Mouse (Mus musculus): ENCODE results near the gene Zfp668.
"Not testable (repeated sequence)": the region's sequence is repeated elsewhere in the genome, so short reads cannot be mapped to it uniquely, and the experiment has no call there.

The Zfp668 gene

DNA sequence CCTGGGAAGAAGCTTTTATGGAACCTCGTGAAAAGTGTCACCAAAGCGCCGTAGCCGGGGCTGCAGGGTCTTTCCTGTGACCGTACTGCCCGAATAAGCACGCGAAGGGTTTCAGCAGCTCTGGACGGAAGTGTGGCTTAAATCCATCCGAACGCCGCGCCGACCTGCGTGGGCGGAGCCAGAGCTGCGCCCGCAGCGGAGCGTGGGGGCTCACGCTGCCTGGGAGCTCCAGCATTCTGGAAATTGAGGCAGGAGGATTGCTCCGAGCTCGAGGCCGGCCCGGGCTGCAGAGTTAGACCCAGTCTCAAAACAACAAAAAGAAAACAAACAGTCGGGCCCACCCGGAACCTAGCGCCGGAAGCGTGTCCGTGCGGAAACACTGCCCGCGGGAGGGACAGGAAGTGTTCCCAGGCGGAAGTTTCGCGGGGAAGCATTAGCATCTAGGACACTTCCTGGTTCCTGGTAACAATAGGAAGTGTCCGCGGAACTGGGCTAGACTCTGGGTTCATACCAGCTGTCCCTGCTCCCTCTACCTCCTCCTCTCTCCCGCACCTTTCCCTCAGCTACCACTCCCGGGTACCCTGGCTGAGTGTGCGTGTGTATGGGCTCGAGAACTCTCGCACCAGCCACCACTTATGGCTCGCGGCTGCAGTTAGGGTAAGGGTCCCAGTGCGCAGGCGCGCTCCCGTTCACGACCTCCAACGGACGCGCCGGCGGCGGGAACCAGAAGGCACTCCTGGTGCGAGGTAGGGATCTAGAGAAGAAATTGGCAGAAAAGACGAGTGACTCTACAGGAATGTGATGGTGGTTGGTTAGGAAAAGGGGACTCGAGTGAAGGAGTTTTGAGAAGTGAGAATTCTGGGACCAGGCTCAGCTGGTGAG is at the start of gene Zfp668:
Zfp668 (minus strand) TSS at position 362 of the 882 bp plus-strand sequence.
- DNase-seq (ENCODE audit: low read depth, low spot score): peak; percentile 98

DNA sequence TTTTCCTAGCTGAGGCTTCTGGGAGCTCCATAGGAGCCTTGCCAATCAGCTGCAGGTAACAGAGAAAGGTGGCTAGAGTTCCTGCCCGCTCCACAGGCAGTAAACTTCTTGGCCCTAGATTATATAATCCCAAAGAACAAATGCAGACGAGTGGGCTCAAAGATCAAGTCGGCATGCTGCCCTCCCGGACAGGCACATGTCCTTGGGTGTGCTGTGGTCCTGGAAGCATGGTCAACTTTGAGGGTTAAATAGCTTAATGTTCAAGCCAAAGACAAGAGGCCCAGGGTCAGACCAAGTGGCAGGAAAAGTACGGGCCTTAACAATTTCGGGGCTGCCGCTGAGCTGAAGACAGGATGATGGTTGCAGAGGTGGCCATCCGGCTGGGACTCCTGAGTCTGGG is 49.4 kb upstream of the Zfp668 start:
- no peak for DNase-seq (ENCODE audit: low read depth, low spot score)

DNA sequence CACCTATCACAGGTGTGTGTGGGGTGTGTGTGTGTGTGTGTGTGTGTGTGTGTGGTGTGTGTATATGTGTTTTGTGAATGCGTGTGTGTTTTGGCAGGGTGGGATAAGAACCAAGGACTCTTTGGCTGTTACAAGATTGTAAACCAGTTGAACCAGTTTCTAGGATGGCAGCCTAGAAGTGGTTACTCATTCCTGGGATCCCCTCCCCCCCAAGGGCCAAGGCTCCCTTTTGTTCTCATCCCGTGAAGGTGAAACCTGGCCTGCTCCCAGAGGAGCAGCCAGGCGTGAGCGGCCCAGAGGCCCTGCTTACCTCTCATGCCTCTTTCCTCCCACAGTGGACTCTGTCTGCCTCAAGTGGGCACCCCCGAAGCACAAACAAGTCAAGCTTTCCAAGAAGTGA is 48.6 kb upstream of the Zfp668 start:
- no peak for DNase-seq (ENCODE audit: low read depth, low spot score)

DNA sequence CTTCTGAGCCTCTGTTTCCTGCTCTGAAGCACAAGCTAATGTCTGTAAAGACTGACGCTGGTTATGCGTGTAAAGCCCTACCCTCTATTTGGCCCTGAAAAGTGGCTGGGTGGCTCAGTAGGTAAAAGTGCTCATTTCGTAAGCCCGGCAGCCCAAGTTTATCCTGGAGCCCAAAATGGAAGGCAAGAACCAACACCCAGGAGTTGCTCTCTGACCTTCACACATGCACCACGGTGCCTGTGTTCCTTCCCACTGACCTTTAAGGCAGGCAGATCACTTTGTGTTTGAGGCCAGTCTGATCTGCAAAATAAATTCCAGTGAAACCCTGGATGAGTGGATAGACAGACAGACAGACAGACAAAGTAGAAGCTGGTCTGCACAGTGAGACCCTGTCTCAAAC is 47.1 kb upstream of the Zfp668 start:
- DNase-seq (ENCODE audit: low read depth, low spot score): no peak

DNA sequence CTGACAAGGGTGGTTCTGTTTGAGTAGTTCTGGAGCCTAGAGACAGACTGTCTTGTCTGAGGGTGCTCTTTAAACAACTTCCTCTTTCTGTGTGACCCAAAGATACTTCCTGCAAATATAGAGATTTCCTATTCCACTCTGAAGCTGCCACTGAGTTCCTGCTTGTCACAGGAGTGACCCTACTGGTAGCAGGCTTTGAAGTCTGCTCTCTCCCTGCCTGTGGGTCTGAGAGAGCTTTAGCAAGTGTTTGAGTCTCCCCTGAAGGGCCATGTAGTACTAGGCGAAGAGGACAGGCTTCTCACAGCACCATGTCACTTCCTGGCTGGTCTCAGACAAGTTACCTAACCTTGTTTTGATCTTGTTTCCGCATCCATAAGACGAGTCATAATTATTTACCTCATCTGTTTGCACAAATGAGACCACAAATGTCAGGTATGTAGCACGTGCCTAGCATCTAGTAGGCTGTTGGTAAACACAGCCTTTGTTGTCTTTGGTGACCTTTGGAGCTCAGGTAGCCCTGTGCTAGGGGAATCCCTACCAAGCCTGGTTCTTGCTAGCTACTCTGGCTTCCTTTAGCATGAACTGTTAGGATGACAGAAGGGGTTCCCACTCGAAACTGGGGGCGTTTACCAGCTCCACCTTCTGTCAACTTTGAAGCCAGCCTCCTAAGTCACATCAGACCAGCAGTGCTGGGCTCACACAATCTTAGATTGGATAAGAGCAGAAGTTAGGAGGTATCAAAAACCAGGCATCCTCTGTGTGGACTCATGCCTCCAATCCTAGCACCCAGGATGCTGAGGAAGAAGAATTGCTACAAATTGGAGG is 46.0 kb upstream of the Zfp668 start:
- DNase-seq (ENCODE audit: low read depth, low spot score): no peak

DNA sequence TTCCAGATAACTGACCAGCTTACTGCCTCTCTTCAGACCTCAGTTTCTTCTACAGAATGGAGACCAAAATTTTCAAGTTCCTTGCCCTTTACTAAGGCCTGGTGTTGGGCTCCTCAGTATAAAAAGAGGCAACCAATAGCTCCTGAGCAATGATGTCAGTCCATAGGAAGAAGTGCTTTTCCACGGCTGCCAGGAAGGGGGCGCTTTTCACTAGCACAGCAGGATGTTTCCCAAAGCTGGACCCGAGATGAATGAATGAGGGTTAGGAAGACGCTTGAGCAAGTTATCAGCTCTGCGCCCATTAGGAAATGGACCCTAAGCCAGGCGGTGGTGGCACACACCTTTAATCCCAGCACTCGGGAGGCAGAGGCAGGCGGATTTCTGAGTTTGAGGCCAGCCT is 44.9 kb upstream of the Zfp668 start:
- no peak for DNase-seq (ENCODE audit: low read depth, low spot score)

DNA sequence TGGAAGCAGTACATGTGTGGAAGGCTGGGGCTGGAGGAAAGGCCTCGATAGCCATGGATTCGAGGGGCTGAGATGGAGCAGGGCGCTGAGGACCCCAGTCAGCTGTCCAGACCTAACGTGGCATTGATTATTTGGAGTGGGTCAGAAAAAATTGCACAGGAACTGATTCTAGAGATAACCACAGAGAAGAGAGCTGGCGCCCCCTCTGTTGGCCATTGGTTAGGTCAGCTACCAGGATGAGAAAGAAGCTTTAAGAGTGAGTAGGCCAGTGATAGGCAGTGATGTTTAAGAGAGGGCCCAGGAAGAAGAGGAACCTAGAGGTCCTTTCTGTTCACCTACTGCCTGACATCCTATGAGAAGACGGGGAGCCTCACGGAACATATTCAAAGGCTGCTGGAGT is 42.7 kb upstream of the Zfp668 start:
- peak; percentile 61 for DNase-seq (ENCODE audit: low read depth, low spot score)

DNA sequence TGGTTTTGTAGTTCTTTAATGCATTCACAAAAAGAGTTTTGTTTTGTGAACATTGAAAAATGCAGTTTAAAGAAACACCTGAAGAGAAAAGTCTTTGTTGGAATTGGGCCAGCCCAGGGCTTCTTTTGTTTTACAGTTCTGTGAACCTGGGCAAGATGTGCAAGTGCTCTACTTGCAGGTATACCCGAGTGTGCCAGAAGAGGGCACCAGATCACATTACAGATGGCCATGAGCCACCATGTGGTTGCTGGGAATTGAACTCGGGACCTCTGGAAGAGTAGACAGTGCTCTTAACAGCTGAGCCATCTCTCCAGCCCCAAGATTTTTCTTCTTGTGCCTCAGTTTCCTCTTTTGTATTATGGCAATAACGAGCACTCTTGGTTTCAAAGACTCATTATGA is 41.6 kb upstream of the Zfp668 start:
- peak; percentile 88 for DNase-seq (ENCODE audit: low read depth, low spot score)

DNA sequence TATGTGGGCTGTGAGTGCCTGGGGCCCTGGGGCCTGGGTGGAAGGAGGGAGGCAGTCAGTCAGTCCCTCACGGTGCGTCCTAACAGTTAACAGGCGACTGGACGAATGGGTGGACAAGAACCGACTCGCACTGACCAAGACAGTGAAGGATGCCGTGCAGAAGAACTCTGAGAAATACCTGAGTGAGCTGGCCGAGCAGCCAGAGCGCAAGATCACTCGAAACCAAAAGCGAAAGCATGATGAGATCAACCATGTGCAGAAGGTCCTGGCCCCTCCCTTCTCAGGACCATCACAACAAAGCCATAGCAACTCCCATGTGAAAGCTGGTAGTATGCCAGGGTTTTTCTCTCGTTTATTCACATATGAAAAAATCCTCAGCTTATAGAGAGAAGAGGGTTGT is 38.7 kb upstream of the Zfp668 start:
- DNase-seq (ENCODE audit: low read depth, low spot score): no peak

DNA sequence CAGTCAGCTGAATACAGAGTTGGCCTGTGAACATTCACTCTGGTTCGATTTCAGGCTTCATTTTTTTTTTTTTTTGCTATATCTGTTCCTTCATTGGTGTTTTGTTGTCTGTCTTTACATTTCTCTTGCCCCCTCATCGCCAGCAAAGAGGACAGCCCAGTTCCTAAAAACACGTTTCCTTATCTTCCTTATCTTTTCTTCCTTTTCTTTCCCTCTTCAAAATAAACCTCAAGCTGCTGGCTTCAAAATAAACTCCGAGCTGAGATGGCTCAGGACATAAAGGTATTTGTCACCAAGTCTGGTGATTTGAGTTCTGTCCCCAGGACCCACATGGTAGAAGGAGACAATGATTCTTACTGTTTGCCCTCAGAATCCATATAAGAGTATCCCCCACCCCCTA is 36.3 kb upstream of the Zfp668 start:
- DNase-seq (ENCODE audit: low read depth, low spot score): no peak

DNA sequence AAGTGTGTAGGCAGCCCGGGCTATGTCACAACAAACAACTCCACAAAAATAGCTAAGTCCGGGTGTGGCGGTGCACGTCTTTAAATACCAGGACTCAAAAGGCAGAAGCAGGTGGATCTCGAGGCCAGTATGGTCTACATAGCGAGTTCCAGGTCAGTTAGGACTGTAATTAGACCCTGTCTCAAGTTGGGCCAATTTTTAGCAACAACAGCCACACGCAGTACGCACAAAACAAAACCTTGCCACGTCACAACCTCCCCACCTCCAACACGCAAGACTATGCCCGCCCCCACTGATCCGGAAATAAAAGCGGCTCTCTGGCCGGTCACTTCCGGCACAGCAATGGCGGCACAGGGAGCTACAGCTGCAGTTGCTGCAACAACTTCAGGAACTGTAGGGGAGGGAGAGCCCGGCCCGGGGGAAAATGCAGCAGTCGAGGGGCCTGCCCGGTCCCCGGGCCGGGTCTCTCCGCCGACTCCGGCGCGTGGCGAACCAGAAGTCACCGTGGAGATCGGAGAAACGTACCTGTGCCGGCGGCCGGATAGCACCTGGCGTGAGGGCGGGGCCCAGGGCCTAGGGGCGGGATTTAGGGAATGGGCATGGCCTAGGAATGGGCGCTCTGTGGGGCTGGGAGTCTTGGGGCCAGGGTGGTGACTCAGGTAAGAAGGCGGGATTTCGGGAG is 35.7 kb upstream of the Zfp668 start, which contains the start of gene Kat8:
Kat8 (plus strand) TSS at position 327 of the 682 bp plus-strand sequence.
- DNase-seq (ENCODE audit: low read depth, low spot score): peak; percentile 97

DNA sequence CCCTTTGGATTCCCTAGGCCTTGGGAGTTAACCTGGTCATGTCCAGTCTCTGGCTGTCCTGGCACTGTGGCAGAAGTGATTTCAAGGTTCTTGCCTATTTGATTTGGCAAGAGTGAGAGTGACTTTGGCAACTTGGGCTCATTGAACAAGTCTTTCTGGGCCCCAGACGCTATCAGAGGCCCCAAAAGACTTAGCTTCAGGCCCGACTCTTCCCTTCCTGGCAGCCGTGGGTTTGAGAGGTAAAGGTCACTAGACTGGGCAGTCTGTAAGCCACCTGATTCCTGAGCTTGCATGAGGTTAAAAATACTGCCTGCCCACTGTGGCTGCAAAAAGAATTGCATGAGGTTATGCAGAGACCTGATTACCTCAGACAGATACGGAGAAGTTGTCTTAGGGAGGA is 32.0 kb upstream of the Zfp668 start:
- no peak for DNase-seq (ENCODE audit: low read depth, low spot score)

DNA sequence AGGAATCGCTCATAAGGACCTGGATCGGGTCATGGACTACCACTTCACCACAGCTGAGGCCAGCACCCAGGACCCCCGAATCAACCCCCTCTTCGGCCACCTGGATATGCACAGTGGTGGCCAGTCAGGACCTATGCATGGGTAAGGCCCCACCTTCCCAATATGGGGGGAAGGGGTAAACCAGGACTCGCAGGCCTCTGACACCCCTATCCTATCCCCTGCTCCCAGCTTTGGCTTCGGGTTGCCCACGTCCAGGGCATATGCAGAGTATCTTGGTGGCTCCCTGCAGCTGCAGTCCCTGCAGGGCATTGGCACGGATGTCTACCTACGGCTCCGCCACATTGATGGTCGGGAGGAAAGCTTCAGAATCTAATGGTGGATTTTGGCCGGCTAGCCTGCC is 31.3 kb upstream of the Zfp668 start:
- DNase-seq (ENCODE audit: low read depth, low spot score): no peak

DNA sequence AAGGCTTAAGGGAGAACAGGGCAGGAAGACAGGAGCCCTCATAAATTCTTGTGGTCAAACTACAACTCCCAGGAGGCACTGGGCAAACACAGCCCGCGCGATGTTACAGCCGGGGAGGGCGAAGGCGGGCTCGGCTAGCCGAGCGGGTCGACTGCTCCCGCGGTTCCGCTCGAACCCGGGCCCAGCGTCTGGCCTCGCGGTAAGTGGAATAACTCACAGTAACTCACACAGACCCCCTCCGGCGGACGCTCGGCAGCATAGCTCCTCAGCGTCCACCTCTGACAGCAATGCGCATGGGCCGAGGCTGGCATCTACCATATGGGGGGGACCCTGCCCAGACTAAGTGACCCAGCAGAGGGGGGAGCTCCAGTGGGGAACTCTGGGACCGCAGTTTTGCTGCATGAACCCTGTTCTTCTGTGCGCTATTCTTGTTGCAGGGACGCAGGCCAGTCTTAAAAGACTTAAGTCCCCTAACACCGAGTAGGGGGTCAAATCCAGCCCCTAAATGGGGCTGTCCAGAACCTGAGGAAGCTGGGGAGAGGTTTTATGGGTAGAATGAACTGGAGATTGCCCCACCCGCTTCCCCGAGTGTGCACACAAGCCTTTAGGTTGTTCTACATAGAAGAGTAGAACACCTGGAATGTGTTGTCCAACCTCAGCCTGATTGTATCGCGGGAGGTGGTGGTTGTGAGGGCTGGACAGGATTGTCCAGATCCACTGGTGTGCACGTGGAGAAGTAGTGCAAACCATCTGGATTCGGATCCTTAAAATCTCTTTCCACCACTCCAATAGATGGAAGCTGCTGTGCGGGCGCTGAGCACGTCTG is 27.6 kb upstream of the Zfp668 start, which contains the start of gene Bckdk:
Bckdk (plus strand) TSS at position 112 of the 826 bp plus-strand sequence.
- peak; percentile 94 for DNase-seq (ENCODE audit: low read depth, low spot score)

DNA sequence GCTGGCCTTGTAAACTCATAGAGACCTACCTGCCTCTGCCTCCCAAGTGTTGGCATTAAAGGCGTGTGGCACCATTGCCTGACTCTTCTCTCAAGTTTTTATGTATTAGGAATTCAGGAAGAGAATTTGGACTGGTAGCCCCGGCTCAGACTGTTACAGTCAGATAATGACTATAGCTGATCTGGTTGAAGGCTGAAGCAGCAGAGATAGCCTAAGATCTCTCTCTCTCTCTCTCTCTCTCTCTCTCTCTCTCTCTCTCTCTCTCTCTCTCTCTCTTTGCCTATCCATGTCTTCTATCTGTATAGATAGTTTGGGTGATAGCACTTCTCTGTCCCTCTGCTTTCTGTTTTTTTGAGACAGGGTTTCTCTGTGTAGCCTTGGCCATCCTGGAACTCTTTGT is 25.1 kb upstream of the Zfp668 start:
- no peak for DNase-seq (ENCODE audit: low read depth, low spot score)

DNA sequence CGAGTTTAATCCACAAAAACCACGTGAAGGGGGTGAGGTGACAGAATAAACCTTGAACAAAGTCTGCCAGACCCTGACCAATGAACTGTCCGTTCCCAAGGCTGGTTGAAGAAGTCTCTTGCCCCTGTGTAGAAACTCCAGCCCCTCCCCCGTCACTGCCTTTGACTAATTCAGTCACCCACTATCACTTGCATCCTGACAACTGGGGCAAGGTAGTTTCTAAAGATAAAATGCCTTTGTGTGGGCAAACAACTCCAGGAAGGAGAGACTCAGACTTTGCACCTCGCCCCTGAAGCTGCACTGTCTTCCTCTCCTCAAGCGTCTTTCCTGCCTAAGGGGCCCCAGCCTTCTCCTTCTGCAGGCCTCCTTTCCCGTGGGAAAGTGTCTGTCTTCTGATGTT is 23.4 kb upstream of the Zfp668 start:
- DNase-seq (ENCODE audit: low read depth, low spot score): no peak

DNA sequence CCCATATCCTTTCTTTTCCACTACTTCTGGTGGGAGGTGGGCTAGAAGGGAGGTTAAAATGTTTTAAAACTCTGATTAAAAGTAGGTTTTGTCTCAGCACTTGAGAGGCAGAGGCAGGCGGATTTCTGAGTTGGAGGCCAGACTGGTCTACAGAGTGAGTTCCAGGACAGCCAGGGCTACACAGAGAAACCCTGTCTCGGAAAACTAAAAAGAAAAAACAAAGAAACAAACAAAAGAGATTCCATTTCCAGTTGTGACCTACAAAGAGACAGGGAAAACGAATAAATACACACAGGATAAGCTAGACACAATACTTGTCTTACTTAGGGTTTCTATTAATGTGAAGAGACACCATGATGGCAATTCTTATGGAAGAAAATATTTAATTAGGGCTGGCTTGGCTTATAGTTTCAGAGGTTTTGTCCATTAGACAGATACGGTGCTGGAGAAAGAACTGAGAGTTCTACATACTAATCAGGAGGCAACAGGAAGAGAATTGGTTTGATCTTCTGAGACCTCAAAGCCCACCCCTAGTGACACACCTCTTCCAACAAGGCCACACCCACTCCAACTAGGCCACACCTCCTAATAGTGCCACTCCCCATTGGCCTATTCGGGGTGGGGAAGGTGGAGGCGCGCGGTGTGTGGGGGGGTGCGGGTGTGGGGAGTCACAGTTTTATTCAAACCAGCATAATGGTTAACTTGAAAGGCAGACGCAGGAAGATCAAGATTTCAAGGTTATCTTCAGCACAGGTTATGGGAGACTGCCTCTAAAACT is 21.7 kb upstream of the Zfp668 start:
- DNase-seq (ENCODE audit: low read depth, low spot score): peak; percentile 71

DNA sequence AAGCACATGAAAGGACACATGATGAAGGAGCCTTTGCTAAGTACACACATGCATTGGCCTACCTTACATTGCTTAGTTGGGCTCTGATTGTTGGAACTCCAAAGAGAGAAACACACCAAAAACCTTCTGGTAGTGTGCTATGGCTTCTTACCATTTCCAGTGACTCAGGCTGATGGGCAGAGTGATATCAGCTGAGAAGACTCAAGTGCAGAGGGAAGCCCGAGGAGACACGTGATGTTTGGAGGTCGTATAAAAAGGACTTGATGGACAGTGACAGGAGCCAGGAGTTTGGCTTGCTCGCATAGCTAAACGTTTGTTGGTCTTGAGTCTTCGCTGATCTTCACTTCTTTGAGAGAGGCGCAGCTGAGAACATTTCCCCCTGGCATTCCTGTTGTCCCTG is 20.9 kb upstream of the Zfp668 start:
- no peak for DNase-seq (ENCODE audit: low read depth, low spot score)

DNA sequence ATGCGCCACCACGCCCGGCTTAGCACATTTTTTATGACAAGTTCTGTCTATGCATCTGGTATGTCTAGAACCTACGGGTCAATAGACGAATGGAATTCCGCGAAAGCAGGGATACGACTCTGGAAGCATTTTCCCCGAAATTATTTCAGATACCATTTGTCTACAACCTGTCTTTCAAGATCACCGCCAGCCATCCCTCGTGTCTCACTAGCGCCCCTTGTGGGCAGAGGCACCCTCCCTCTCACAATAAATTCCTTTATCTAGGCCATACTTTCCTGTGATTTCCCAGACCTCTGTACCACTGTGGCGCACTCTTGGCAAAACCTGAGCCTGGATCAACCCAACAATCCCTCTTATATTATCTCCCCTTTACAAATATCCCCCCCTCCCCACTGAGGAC is 19.8 kb upstream of the Zfp668 start:
- peak; percentile 90 for DNase-seq (ENCODE audit: low read depth, low spot score)

DNA sequence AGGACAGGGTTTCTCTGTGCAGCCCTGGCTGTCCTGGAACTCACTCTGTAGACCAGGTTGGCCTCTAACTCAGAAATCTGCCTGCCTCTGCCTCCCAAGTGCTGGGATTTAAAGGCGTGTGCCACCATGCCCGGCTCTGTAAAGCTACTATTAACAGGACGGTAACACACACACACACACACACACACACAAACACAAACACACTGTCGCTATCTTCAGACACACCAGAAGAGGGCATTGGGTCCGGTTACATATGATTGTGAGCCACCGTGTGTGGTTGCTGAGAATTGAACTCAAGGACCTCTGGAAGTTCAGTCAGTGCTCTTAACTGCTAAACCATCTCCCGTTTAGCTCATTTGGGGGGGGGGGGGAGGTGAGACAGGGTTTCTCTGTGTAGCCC is 19.3 kb upstream of the Zfp668 start:
- DNase-seq (ENCODE audit: low read depth, low spot score): not testable (repeated sequence)

All from ZHBTc4 (cell line).